Comparison of ENCODE assay signal across 32 mouse cellular contexts in genomic region chr17:76046438-76046837, GRCm38 (mm10).
"Had no signal": no experiment of that assay in that cellular context is flagged by ENCODE, and none has a peak within 500 bp of the region (broad histone marks: within the 10 kb centered on the region; RNA-seq: fewer than 3 reads in every experiment).

No protein-coding gene starts in this region.

- DNase-seq: heart, adult 18-20 months; heart, adult 2 months; heart, postnatal 10 days; heart, postnatal 14 days; heart, postnatal 36 days; heart, postnatal 4 days; kidney, adult 11 months; kidney, adult 2 months; kidney, adult 8-10 months; kidney, postnatal 10 days; kidney, postnatal 14 days; kidney, postnatal 36 days; layer of hippocampus, adult 9-11 months; layer of hippocampus, postnatal 36 days had no signal

- H3K27me3 ChIP-seq: heart, embryonic 12.5 days; heart, embryonic 13.5 days; heart, embryonic 15.5 days; hindbrain, embryonic 12.5 days; hindbrain, embryonic 13.5 days; hindbrain, embryonic 15.5 days; intestine, embryonic 15.5 days had no signal

- ATAC-seq: hindbrain, embryonic 16.5 days; hindbrain, postnatal 0 days; inflammation-experienced regulatory T-cells, adult 6 months; intestine, embryonic 15.5 days; intestine, embryonic 16.5 days; intestine, postnatal 0 days had no signal

- H3K4me1 ChIP-seq: heart, embryonic 10.5 days; heart, embryonic 12.5 days; heart, embryonic 13.5 days; heart, embryonic 15.5 days; hindbrain, embryonic 10.5 days; hindbrain, embryonic 12.5 days; hindbrain, embryonic 13.5 days; hindbrain, embryonic 15.5 days; intestine, embryonic 15.5 days had no signal

- H3K9ac ChIP-seq: heart, embryonic 12.5 days; heart, embryonic 13.5 days; heart, embryonic 15.5 days; hindbrain, embryonic 12.5 days; hindbrain, embryonic 13.5 days; hindbrain, embryonic 14.5 days; hindbrain, embryonic 15.5 days; intestine, embryonic 15.5 days had no signal

- H3K27ac ChIP-seq: heart, adult 2 months; heart, embryonic 10.5 days; heart, embryonic 13.5 days; heart, embryonic 15.5 days; hindbrain, embryonic 10.5 days; hindbrain, embryonic 12.5 days; hindbrain, embryonic 13.5 days; hindbrain, embryonic 14.5 days; hindbrain, embryonic 15.5 days; hindbrain, postnatal 0 days; intestine, embryonic 15.5 days; layer of hippocampus, adult 2 months; left cerebral cortex, adult 2 months had no signal

- H3K4me3 ChIP-seq: heart, adult 2 months; heart, embryonic 10.5 days; heart, embryonic 12.5 days; heart, embryonic 13.5 days; heart, embryonic 15.5 days; hindbrain, embryonic 10.5 days; hindbrain, embryonic 12.5 days; hindbrain, embryonic 13.5 days; hindbrain, embryonic 15.5 days; intestine, embryonic 15.5 days; layer of hippocampus, adult 2 months; left cerebral cortex, adult 2 months had no signal

- H3K36me3 ChIP-seq: heart, embryonic 10.5 days; heart, embryonic 12.5 days; heart, embryonic 13.5 days; heart, embryonic 15.5 days; hindbrain, embryonic 10.5 days; hindbrain, embryonic 12.5 days; hindbrain, embryonic 13.5 days; hindbrain, embryonic 15.5 days; intestine, embryonic 15.5 days had no signal

- H3K4me2 ChIP-seq: heart, embryonic 11.5 days; heart, embryonic 12.5 days; heart, embryonic 13.5 days; heart, embryonic 15.5 days; hindbrain, embryonic 12.5 days; hindbrain, embryonic 13.5 days; hindbrain, embryonic 14.5 days; hindbrain, embryonic 15.5 days; intestine, embryonic 15.5 days had no signal

- H3K9me3 ChIP-seq: heart, embryonic 10.5 days; heart, embryonic 12.5 days; heart, embryonic 15.5 days; hindbrain, embryonic 12.5 days; hindbrain, embryonic 15.5 days; intestine, embryonic 15.5 days had no signal
